Mouse (Mus musculus): ENCODE data around the gene Inpp5d.
"Not testable (repeated sequence)": the region's sequence is repeated elsewhere in the genome, so short reads cannot be mapped to it uniquely, and the experiment has no call there.

DNA sequence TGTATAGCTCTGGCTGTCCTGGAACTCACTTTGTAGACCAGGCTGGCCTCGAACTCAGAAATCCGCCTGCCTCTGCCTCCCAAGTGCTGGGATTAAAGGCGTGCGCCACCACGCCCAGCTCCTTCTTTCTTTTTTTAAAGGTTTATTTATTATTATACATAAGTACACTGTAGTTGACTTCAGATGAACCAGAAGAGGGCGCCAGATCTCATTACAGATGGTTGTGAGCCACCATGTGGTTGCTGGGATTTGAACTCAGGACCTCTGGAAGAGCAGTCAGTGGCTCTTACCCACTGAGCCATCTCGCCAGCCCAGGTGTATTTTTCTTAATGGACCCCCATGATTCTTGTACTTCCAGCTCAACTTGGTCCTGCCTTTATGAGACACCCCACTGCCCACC is 62.4 kb downstream of the Inpp5d start:
- not testable (repeated sequence) for TF ChIP-seq CTCF (IDR thresholded peaks at IDR 0.05; ENCODE audit: control insufficient read depth, insufficient read depth, insufficient replicate concordance, low read depth, low read length); POLR2A (IDR thresholded peaks at IDR 0.05; ENCODE audit: control insufficient read depth, low read depth, low read length)
